Mouse (Mus musculus): ENCODE measurements around the gene Gm21761. TPM values are rescaled to one million over a fixed set of nuclear protein-coding genes. Genes with fewer than 3 reads are reported as not detected.

The Gm21761 gene
- total RNA-seq, 2 experiments from 2014 or later: not detected

Other genes starting within 250 kb of the Gm21761 start
- gene Hmgcs1, start 238.9 kb downstream of the Gm21761 start, total RNA-seq (2015; ENCODE audit: low replicate concordance): 6.5 and 11.5 TPM in 2 replicates
- 5.1 and 7.1 TPM in 2 replicates for gene Hmgcs1, start 238.9 kb downstream of the Gm21761 start, total RNA-seq (2017; ENCODE audit: low replicate concordance)
- gene Nim1k, start 173.4 kb downstream of the Gm21761 start, total RNA-seq (2015; ENCODE audit: low replicate concordance): not detected in 2 replicates
- not detected in 2 replicates for gene Nim1k, start 173.4 kb downstream of the Gm21761 start, total RNA-seq (2017; ENCODE audit: low replicate concordance)
- gene Zfp131, start 138.4 kb downstream of the Gm21761 start, total RNA-seq (2015; ENCODE audit: low replicate concordance): 25.6 and 32.8 TPM in 2 replicates
- gene Zfp131, start 138.4 kb downstream of the Gm21761 start, total RNA-seq (2017; ENCODE audit: low replicate concordance): 16.3 and 28.3 TPM in 2 replicates
- not detected in 2 replicates for gene AF067063, start 99.1 kb downstream of the Gm21761 start, total RNA-seq (2015; ENCODE audit: low replicate concordance)
- gene AF067063, start 99.1 kb downstream of the Gm21761 start, total RNA-seq (2017; ENCODE audit: low replicate concordance): not detected in 2 replicates
- not detected in 2 replicates for gene D13Ertd608e, start 93.3 kb downstream of the Gm21761 start, total RNA-seq (2015; ENCODE audit: low replicate concordance)
- not detected in 2 replicates for gene D13Ertd608e, start 93.3 kb downstream of the Gm21761 start, total RNA-seq (2017; ENCODE audit: low replicate concordance)
- not detected in 2 replicates for gene Tcstv1, start 34.5 kb downstream of the Gm21761 start, total RNA-seq (2015; ENCODE audit: low replicate concordance)
- not detected in 2 replicates for gene Tcstv1, start 34.5 kb downstream of the Gm21761 start, total RNA-seq (2017; ENCODE audit: low replicate concordance)
- gene B020031M17Rik, start 21.5 kb upstream of the Gm21761 start, total RNA-seq (2015; ENCODE audit: low replicate concordance): not detected in 2 replicates
- not detected in 2 replicates for gene B020031M17Rik, start 21.5 kb upstream of the Gm21761 start, total RNA-seq (2017; ENCODE audit: low replicate concordance)
- gene Gm36079, start 97.7 kb upstream of the Gm21761 start, total RNA-seq (2015; ENCODE audit: low replicate concordance): not detected in 2 replicates
- not detected in 2 replicates for gene Gm36079, start 97.7 kb upstream of the Gm21761 start, total RNA-seq (2017; ENCODE audit: low replicate concordance)
- 42.4 and 52.3 TPM in 2 replicates for gene Gm21188, start 122.9 kb upstream of the Gm21761 start, total RNA-seq (2015; ENCODE audit: low replicate concordance)
- gene Gm21188, start 122.9 kb upstream of the Gm21761 start, total RNA-seq (2017; ENCODE audit: low replicate concordance): 12.4 and 14.4 TPM in 2 replicates
- gene Gm20767, start 211.0 kb upstream of the Gm21761 start, total RNA-seq (2015; ENCODE audit: low replicate concordance): not detected in 2 replicates
- gene Gm20767, start 211.0 kb upstream of the Gm21761 start, total RNA-seq (2017; ENCODE audit: low replicate concordance): not detected in 2 replicates
- gene Gm21818, start 243.2 kb upstream of the Gm21761 start, total RNA-seq (2015; ENCODE audit: low replicate concordance): not detected in 2 replicates
- gene Gm21818, start 243.2 kb upstream of the Gm21761 start, total RNA-seq (2017; ENCODE audit: low replicate concordance): not detected in 2 replicates